Mouse (Mus musculus) small intestine, adult 2 months (tissue): ENCODE measurements around the gene Mecr. TPM values are rescaled to one million over a fixed set of nuclear protein-coding genes. Genes with fewer than 3 reads are reported as not detected.

Experiments used
- H3K27ac ChIP-seq: fragments of 200-500 bp; 2 replicates; pipeline ENCODE4 v1.5.1; 2012; ENCODE audit warnings: low read depth, low read length, control low read depth, inconsistent platforms; ENCODE audit not compliant: insufficient read depth
- H3K27me3 ChIP-seq: fragments of 200-500 bp; 2 replicates; pipeline ENCODE4 v1.6.1; 2012; ENCODE audit warnings: mild to moderate bottlenecking, moderate library complexity, low read length, inconsistent platforms; ENCODE audit not compliant: control insufficient read depth, insufficient read depth
- H3K36me3 ChIP-seq: fragments of 200-500 bp; 2 replicates; pipeline ENCODE4 v1.6.1; 2012; ENCODE audit warnings: mild to moderate bottlenecking, low read length, control low read depth, inconsistent platforms; ENCODE audit not compliant: control insufficient read depth, insufficient read depth
- H3K4me1 ChIP-seq: fragments of 200-500 bp; 2 replicates; pipeline ENCODE4 v1.6.1; 2012; ENCODE audit warnings: low read length, inconsistent platforms, mixed read lengths; ENCODE audit not compliant: control insufficient read depth, insufficient read depth, insufficient read length
- H3K4me3 ChIP-seq: fragments of 200-500 bp; 2 replicates; pipeline ENCODE4 v1.5.1; 2012; ENCODE audit warnings: low read depth, mild to moderate bottlenecking, control low read depth, inconsistent platforms, low read length, moderate library complexity
- CTCF ChIP-seq: fragments of 200-500 bp; IDR thresholded peaks from 2 replicates; pipeline ENCODE4 v1.5.1; 2012; ENCODE audit warnings: low read depth, mild to moderate bottlenecking, control low read depth, inconsistent platforms, low read length, moderate library complexity, mixed read lengths; ENCODE audit not compliant: insufficient replicate concordance, insufficient read length; ENCODE audit errors: extremely low read depth
- POLR2A ChIP-seq: fragments of 200-500 bp; IDR thresholded peaks from 2 replicates; pipeline ENCODE4 v1.6.1; 2012; ENCODE audit warnings: low read depth, mild to moderate bottlenecking, control low read depth, inconsistent platforms, low read length, moderate library complexity
- WGBS: fragments of 180-500 bp; shearing (Covaris S2); methylation state at CpG from one replicate; pipeline ENCODE4 v1.1.7; 2018; 5-methylcytosine and 5-hydroxymethylcytosine counted together
- polyA plus RNA-seq: library from polyadenylated mRNA; depleted of rRNA; stranded (reverse); fragments of >200 nt; gene quantifications from 2 replicates; pipeline ENCODE4 v1.2.3, GENCODE M21; 2012

Mecr gene
- polyA plus RNA-seq, 1 experiment: 20.9 TPM

DNA sequence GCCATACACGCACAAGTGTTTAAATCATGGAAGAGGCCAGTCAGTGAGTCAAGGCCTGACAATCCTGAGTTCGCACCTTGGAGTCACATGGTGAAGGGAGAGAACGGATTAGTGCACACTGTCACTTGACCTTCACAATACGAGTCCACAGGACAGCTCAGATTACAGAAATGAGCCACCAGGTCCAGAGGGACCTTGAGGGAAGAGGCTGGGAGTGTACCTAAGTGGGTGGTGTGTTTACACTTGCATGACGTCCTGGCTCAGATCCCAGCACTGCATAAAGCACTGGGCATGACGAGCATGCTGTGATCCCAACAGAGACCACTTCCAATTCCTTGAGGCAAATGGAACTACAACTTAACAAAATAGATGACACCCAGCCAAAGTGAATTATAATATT, 63.2 kb downstream of the Mecr start:
- Histone ChIP-seq H3K27ac (no peak overlapping the region), H3K4me3 (no peak overlapping the region), H3K4me1 (peaks cover 2% of the 10 kb centered on the region; the same call in 1 of the 2 replicates), H3K36me3 (peaks cover 9% of the 10 kb centered on the region), H3K27me3 (no peaks in the 10 kb centered on the region)
- TF ChIP-seq CTCF (no peak), POLR2A (no peak)
- 23% methylated on average over 6 of the region's 6 CpGs for WGBS

DNA sequence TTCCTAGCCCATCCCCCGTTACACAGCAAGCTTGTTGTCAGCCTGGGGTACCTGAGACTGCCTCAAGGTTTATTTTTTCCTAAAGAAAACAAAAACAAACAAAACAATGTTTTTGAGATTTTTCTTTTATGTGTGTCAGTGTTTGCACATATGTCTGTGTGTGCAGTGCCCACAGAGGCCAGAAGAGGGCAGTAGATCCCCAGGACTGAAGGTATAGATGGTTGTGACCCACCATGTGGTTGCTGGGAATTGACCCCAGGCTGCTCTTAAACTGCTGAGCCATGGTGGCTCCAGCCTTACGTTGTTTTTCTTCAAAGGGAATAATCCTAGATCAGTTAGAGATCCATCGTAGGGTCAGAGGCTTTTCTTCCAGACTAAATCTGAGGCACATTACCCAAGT, 64.6 kb downstream of the Mecr start:
- H3K27ac ChIP-seq: no peak overlapping the region
- H3K36me3 ChIP-seq: 0 out of 2 replicates have a peak, but pooled peaks cover 1% of the 10 kb centered on the region
- TF ChIP-seq CTCF: peak; percentile 49; the same call in 1 of the 2 replicates
- no peak for TF ChIP-seq POLR2A
- H3K4me1 ChIP-seq: peaks cover 2% of the 10 kb centered on the region; the same call in 1 of the 2 replicates
- H3K27me3 ChIP-seq: no peaks in the 10 kb centered on the region
- 96% methylated on average over 3 of the region's 3 CpGs for WGBS
- no peak overlapping the region for H3K4me3 ChIP-seq

- Histone ChIP-seq H3K4me3 (peak overlapping the region; percentile 29), H3K36me3 (no peaks in the 10 kb centered on the region), H3K27me3 (peaks cover 12% of the 10 kb centered on the region), H3K27ac (peak overlapping the region; percentile 46; the same call in 1 of the 2 replicates), H3K4me1 (peaks cover 6% of the 10 kb centered on the region)
- WGBS: 4% methylated on average over 20 of the region's 21 CpGs
- TF ChIP-seq CTCF (no peak), POLR2A (no peak)
Observed at GRCm38 (mm10) chr4:131910237-131910994, 67.1 kb downstream of the Mecr start.

- no peak overlapping the region for H3K27ac ChIP-seq
- no peak overlapping the region for H3K4me3 ChIP-seq
- H3K36me3 ChIP-seq: no peaks in the 10 kb centered on the region
- WGBS: 51% methylated on average over 5 of the region's 5 CpGs
- H3K27me3 ChIP-seq: peaks cover 21% of the 10 kb centered on the region
- H3K4me1 ChIP-seq: peaks cover 10% of the 10 kb centered on the region
- no peak for TF ChIP-seq CTCF
- TF ChIP-seq POLR2A: no peak
Observed at GRCm38 (mm10) chr4:131911521-131911920, 68.3 kb downstream of the Mecr start.

DNA sequence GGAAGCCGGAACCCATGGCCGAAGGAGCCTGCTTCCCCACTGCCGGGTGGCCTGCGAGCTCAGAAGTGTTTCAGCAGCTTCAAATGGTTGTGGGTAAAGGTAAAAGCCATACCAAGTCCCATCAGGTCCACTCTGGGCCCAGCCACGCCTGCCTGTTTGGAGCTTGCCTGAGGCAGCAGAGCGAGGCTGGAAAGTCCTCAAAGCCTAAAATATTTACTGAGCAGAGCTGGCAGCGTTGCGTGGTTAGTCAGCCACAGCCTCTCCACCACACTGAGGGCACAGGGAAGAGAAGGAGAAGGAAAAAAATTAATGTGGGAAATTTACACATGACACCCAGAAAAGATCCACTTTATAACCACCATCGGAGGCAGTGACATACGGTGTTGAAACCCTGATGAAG, 70.3 kb downstream of the Mecr start:
- Histone ChIP-seq H3K4me3 (no peak overlapping the region), H3K36me3 (no peaks in the 10 kb centered on the region), H3K27me3 (peaks cover 21% of the 10 kb centered on the region), H3K4me1 (peaks cover 10% of the 10 kb centered on the region), H3K27ac (no peak overlapping the region)
- no peak for TF ChIP-seq CTCF
- TF ChIP-seq POLR2A: no peak
- WGBS: 76% methylated on average over 10 of the region's 10 CpGs

DNA sequence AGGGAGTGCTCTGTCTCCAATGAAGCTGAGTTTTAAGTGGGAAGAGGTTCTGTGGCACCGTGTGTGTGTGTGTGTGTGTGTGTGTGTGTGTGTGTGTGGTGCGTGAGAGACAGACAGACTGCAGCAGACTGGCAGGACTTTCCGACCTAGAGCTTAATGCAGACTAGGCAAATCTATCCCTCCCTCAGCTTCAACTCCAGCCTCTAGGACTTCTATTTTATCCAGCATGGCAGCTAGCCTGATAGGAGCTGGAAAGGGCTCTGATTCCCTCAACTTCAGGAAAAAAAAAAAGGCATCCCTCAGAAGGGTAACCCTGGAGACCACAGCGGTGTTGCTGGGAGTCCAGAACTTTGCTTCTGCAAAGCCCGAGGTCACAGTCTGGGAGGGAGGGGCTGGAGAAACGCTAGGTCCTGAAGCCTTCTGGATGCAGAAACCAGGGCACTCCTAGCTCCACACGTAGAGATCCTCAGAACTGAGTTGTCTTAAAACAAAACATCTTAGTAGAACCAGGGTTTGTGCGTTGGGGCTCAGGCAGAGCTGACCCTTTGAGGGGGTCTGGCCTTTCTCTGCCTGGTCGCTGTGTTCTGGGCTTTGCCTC, 70.9 kb downstream of the Mecr start:
- H3K4me1 ChIP-seq: peaks cover 10% of the 10 kb centered on the region
- H3K36me3 ChIP-seq: no peaks in the 10 kb centered on the region
- peaks cover 21% of the 10 kb centered on the region for H3K27me3 ChIP-seq
- no peak overlapping the region for H3K27ac ChIP-seq
- 68% methylated on average over 9 of the region's 9 CpGs for WGBS
- TF ChIP-seq POLR2A: no peak
- no peak for TF ChIP-seq CTCF
- H3K4me3 ChIP-seq: no peak overlapping the region

DNA sequence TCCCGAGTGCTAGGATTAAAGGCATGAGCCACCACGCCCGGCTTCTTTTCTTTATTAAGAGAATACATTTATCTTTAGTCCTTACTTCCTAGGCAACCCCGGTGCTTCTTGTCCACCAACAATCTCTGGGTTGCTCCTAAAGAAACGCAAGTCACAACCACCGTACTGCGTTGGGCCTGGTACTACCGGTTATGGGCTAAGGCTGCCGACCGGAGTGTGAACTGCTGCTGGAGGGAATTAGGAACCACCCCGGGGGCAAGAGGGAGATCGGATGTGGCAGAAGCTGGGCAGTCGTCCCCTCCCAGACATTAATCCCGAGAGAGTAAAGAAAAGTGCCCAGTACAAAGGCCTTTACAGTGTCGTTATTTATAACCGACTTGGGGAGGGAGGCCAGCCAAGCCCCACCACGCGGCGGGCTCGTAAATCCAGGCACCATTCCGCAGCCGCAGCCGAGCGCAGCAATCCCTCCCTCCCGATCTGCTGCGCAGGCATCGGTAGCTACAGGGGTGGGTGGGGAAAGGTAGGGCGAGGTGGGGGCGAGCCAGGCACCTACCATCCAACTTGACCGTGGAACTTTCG, 71.7 kb downstream of the Mecr start:
- Histone ChIP-seq H3K4me1 (peaks cover 10% of the 10 kb centered on the region), H3K4me3 (peak overlapping the region; percentile 8; the same call in 1 of the 2 replicates), H3K36me3 (no peaks in the 10 kb centered on the region), H3K27me3 (peaks cover 21% of the 10 kb centered on the region), H3K27ac (no peak overlapping the region)
- WGBS: 10% methylated on average over 31 of the region's 31 CpGs
- TF ChIP-seq CTCF: no peak
- TF ChIP-seq POLR2A: no peak
